Mouse (Mus musculus) neural tube, embryonic 15.5 days (tissue): Measurements from ENCODE around the gene Cnpy2. TPM values are rescaled to one million over a fixed set of nuclear protein-coding genes. Genes with fewer than 3 reads are reported as not detected.
A peak's percentile ranks its signal among the peaks of the same experiment; 100 is the strongest.

Source experiments
- ATAC-seq: fragments of 200-750 bp; cut with Nextera tagmentation; 2 replicates; pipeline ENCODE4 v1.8.0; 2017; ENCODE audit warnings: mild to moderate bottlenecking, moderate TSS enrichment, moderate library complexity; ENCODE audit not compliant: low FRiP score
- H3K27ac ChIP-seq: fragments of 300-500 bp; sonication (generic); replicated peaks from 2 replicates; pipeline ENCODE4 v1.5.1; 2015; ENCODE audit warnings: mild to moderate bottlenecking, inconsistent platforms
- H3K27me3 ChIP-seq: fragments of 300-500 bp; sonication (generic); replicated peaks from 2 replicates; pipeline ENCODE4 v1.6.1; 2015; ENCODE audit warnings: inconsistent platforms
- H3K36me3 ChIP-seq: fragments of 300-500 bp; sonication (generic); 2 replicates; pipeline ENCODE4 v1.6.1; 2015; ENCODE audit warnings: inconsistent platforms
- H3K4me1 ChIP-seq: fragments of 300-500 bp; sonication (generic); 2 replicates; pipeline ENCODE4 v1.6.1; 2015; ENCODE audit warnings: inconsistent platforms
- H3K4me2 ChIP-seq: fragments of 300-500 bp; sonication (generic); 2 replicates; pipeline ENCODE4 v1.6.1; 2015; ENCODE audit warnings: inconsistent platforms, mild to moderate bottlenecking, moderate library complexity
- H3K4me3 ChIP-seq: fragments of 300-500 bp; sonication (generic); replicated peaks from 2 replicates; pipeline ENCODE4 v1.5.1; 2015; ENCODE audit warnings: mild to moderate bottlenecking, inconsistent platforms
- H3K9ac ChIP-seq: fragments of 300-500 bp; sonication (generic); replicated peaks from 2 replicates; pipeline ENCODE4 v1.6.1; 2015; ENCODE audit warnings: mild to moderate bottlenecking, inconsistent platforms
- H3K9me3 ChIP-seq: fragments of 300-500 bp; sonication (generic); replicated peaks from 2 replicates; pipeline ENCODE4 v1.6.1; 2016; ENCODE audit warnings: inconsistent platforms
- WGBS: fragments of 180-500 bp; shearing (Covaris S2); methylation state at CpG from one replicate; pipeline ENCODE4 v1.1.7; 2015; ENCODE audit warnings: mixed read lengths; 5-methylcytosine and 5-hydroxymethylcytosine counted together
- polyA plus RNA-seq: library from polyadenylated mRNA; unstranded; fragments of >200 nt; fragmentation: Nextera tagmentation; extraction: Ambion mirVana; gene quantifications from 2 replicates; pipeline ENCODE4 v1.2.1, GENCODE M21; 2015

Gene Cnpy2
- polyA plus RNA-seq, 1 experiment from 2014 or later, result 201 TPM

DNA sequence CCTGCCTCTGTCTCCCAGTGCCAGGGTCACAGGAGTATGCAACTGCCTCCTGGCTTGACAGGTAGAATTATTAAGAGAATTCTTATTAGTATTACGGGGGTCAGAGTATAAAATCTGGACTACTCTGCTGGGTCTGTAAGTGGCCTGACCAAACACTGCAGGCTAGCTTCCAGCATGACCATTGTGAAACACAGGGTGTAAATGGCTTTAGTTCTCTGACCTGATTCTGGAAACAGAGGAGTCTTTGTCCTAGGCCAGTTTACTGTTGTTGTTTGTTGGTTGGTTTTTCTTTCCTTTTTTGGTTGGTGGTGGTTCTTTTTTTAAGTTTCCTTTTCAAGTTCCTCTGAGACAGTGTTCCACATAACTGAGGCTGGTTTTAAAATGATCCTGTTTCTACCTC, 21.2 kb downstream of the Cnpy2 start:
- Histone ChIP-seq H3K4me1 (peaks cover 29% of the 10 kb centered on the region), H3K4me2 (no peak overlapping the region), H3K9me3 (no peaks in the 10 kb centered on the region), H3K36me3 (0 out of 2 replicates have a peak, but pooled peaks cover 2% of the 10 kb centered on the region), H3K9ac (no peak overlapping the region), H3K27ac (no peak overlapping the region; the same call in 1 of the 2 replicates), H3K4me3 (no peak overlapping the region), H3K27me3 (no peaks in the 10 kb centered on the region)
- 90% methylated on average over 1 of the region's 1 CpGs for WGBS
- ATAC-seq, result no peak

GRCm38 (mm10) chr10:128344568-128345275, 22.5 kb downstream of the Cnpy2 start:
- Histone ChIP-seq H3K9me3 (no peaks in the 10 kb centered on the region), H3K4me2 (peak overlapping the region; percentile 8), H3K9ac (no peak overlapping the region), H3K4me3 (no peak overlapping the region), H3K27me3 (no peaks in the 10 kb centered on the region), H3K36me3 (0 out of 2 replicates have a peak, but pooled peaks cover 2% of the 10 kb centered on the region), H3K27ac (peak overlapping the region; percentile 63), H3K4me1 (peaks cover 16% of the 10 kb centered on the region)
- ATAC-seq, result no peak; the same call in 1 of the 2 replicates
- WGBS, result 52% methylated on average over 7 of the region's 7 CpGs

- H3K27me3 ChIP-seq, result no peaks in the 10 kb centered on the region
- H3K4me2 ChIP-seq, result no peak overlapping the region
- H3K4me3 ChIP-seq, result no peak overlapping the region
- no peaks in the 10 kb centered on the region for H3K9me3 ChIP-seq
- no peak for ATAC-seq
- H3K27ac ChIP-seq, result no peak overlapping the region
- H3K36me3 ChIP-seq, result peaks cover 26% of the 10 kb centered on the region
- H3K4me1 ChIP-seq, result peaks cover 8% of the 10 kb centered on the region
- 94% methylated on average over 8 of the region's 8 CpGs for WGBS
- H3K9ac ChIP-seq, result no peak overlapping the region
Measured at GRCm38 (mm10) chr10:128347541-128347940, 25.3 kb downstream of the Cnpy2 start.

DNA sequence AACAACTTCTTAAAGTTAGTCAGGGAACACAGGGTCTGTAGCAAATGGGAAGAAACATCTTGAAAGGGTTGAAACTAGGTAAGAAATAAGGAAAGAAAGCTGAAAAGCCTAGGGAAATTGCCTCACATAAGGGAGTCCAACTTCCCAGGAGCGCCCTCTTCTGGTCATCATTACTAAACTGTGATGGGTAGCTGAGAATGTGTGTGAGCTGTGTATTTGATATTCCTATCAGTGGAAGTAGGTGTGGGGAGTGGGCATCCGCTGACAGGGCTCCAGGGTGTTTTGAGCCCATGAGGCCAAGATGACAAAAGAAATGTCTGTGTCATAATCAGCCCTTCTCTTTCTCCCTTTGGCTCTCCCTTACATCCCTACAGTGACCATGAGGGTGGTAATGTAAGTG, 36.5 kb downstream of the Cnpy2 start:
- H3K4me1 ChIP-seq, result no peaks in the 10 kb centered on the region; the same call in 1 of the 2 replicates
- WGBS, result 63% methylated on average over 2 of the region's 2 CpGs
- no peak overlapping the region for H3K27ac ChIP-seq
- H3K4me3 ChIP-seq, result no peak overlapping the region
- H3K4me2 ChIP-seq, result no peak overlapping the region
- no peaks in the 10 kb centered on the region for H3K9me3 ChIP-seq
- ATAC-seq, result no peak
- H3K9ac ChIP-seq, result no peak overlapping the region
- H3K27me3 ChIP-seq, result no peaks in the 10 kb centered on the region
- peaks cover 84% of the 10 kb centered on the region for H3K36me3 ChIP-seq

- no peak overlapping the region for H3K4me3 ChIP-seq
- 97% methylated on average over 6 of the region's 6 CpGs for WGBS
- no peak overlapping the region for H3K9ac ChIP-seq
- no peak for ATAC-seq
- H3K27me3 ChIP-seq, result no peaks in the 10 kb centered on the region
- no peak overlapping the region for H3K4me2 ChIP-seq
- no peaks in the 10 kb centered on the region for H3K9me3 ChIP-seq
- no peaks in the 10 kb centered on the region; the same call in 1 of the 2 replicates for H3K4me1 ChIP-seq
- peaks cover 82% of the 10 kb centered on the region for H3K36me3 ChIP-seq
- H3K27ac ChIP-seq, result no peak overlapping the region
Measured at GRCm38 (mm10) chr10:128359226-128359625, 37.0 kb downstream of the Cnpy2 start.

GRCm38 (mm10) chr10:128361836-128362235, 39.6 kb downstream of the Cnpy2 start:
- H3K36me3 ChIP-seq, result peaks cover 78% of the 10 kb centered on the region

DNA sequence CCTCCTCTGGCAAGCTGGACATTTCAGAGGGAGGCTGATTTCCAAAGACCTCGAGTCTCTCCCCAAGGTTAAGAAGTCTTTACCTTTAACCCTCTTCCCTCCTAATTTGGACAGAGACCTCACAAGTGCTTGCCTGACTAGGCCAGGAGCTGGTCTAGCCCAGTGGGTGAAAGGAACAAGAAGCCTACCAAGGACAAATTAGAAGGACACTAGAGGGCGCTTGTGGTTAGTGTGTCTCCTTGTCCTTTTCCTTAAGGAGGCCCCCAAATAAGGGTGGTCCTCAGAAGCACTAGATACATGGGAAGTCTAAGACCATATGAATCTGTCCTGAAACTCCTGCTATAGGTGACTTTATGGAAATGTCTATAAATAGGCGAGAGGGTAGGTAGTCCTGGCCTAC, 40.3 kb downstream of the Cnpy2 start:
- H3K4me1 ChIP-seq, result peaks cover 15% of the 10 kb centered on the region
- H3K4me3 ChIP-seq, result no peak overlapping the region
- ATAC-seq, result no peak
- H3K4me2 ChIP-seq, result no peak overlapping the region
- no peak overlapping the region for H3K9ac ChIP-seq
- peaks cover 75% of the 10 kb centered on the region for H3K36me3 ChIP-seq
- no peak overlapping the region for H3K27ac ChIP-seq
- 51% methylated on average over 3 of the region's 3 CpGs for WGBS
- no peaks in the 10 kb centered on the region for H3K27me3 ChIP-seq
- no peaks in the 10 kb centered on the region for H3K9me3 ChIP-seq

More at GRCm38 (mm10) chr10:128361836-128362235, 39.6 kb downstream of the Cnpy2 start:
- H3K9me3 ChIP-seq, result no peaks in the 10 kb centered on the region
- no peak overlapping the region for H3K9ac ChIP-seq
- H3K4me3 ChIP-seq, result no peak overlapping the region
- 90% methylated on average over 6 of the region's 6 CpGs for WGBS
- H3K27me3 ChIP-seq, result no peaks in the 10 kb centered on the region
- no peak overlapping the region for H3K27ac ChIP-seq
- peaks cover 8% of the 10 kb centered on the region for H3K4me1 ChIP-seq
- H3K4me2 ChIP-seq, result no peak overlapping the region
- ATAC-seq, result no peak

DNA sequence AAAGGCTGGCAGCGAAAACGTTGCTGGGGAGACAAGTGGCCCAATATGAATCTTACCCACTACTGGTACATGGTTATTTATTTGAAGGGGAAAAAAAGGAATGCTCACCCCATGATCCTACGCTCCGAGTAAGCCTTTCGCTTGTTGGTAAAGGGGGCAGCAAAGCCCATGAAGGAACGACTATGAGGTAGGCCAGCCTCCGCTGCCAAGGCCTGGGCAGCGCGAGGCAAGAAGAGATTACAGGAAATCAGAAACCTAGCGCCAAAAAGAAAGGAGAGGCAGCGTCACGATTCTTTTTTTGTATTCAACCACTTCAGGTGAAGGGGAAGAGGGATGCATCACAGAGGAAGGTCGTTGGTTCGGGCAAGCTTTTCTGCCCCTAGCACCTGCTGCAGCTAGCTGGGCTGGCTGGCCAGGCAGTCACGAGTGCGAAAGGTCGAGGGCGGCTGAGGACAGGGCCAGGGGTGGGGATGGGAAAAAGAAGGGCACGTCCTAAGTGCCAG, 45.7 kb downstream of the Cnpy2 start:
- H3K4me2 ChIP-seq, result peak overlapping the region; percentile 93
- peak overlapping the region; percentile 75 for H3K4me3 ChIP-seq
- H3K4me1 ChIP-seq, result peaks cover 26% of the 10 kb centered on the region
- H3K9ac ChIP-seq, result peak overlapping the region; percentile 75
- ATAC-seq, result no peak
- WGBS, result 12% methylated on average over 19 of the region's 19 CpGs
- H3K27me3 ChIP-seq, result no peaks in the 10 kb centered on the region
- peaks cover 23% of the 10 kb centered on the region for H3K36me3 ChIP-seq
- H3K9me3 ChIP-seq, result no peaks in the 10 kb centered on the region
- peak overlapping the region; percentile 98 for H3K27ac ChIP-seq

GRCm38 (mm10) chr10:128368402-128369217, 46.4 kb downstream of the Cnpy2 start, which contains the start of gene Coq10a:
Coq10a (minus strand) TSS chr10:128368997.
- no peaks in the 10 kb centered on the region for H3K27me3 ChIP-seq
- H3K4me3 ChIP-seq, result peak within 1 kb of the TSS; percentile 75
- H3K4me1 ChIP-seq, result peaks cover 26% of the 10 kb centered on the region
- peak within 1 kb of the TSS; percentile 98 for H3K27ac ChIP-seq
- H3K36me3 ChIP-seq, result peaks cover 16% of the 10 kb centered on the region
- peak within 1 kb of the TSS; percentile 93 for H3K4me2 ChIP-seq
- ATAC-seq, result peak; percentile 93
- under 1% methylated on average over 85 of the region's 87 CpGs for WGBS
- H3K9ac ChIP-seq, result peak within 1 kb of the TSS; percentile 75
- H3K9me3 ChIP-seq, result no peaks in the 10 kb centered on the region

- Histone ChIP-seq H3K4me1 (peaks cover 26% of the 10 kb centered on the region), H3K4me3 (peak overlapping the region; percentile 75), H3K27ac (peak overlapping the region; percentile 98), H3K9ac (peak overlapping the region; percentile 75), H3K4me2 (peak overlapping the region; percentile 93), H3K27me3 (no peaks in the 10 kb centered on the region), H3K36me3 (peaks cover 12% of the 10 kb centered on the region), H3K9me3 (no peaks in the 10 kb centered on the region)
- WGBS, result 6% methylated on average over 9 of the region's 9 CpGs
- no peak for ATAC-seq
Measured at GRCm38 (mm10) chr10:128369218-128369543, 46.9 kb downstream of the Cnpy2 start.

- WGBS, result 74% methylated on average over 6 of the region's 6 CpGs
- H3K9me3 ChIP-seq, result no peaks in the 10 kb centered on the region
- H3K4me3 ChIP-seq, result peak overlapping the region; percentile 75
- peak overlapping the region; percentile 75 for H3K9ac ChIP-seq
- H3K27ac ChIP-seq, result peak overlapping the region; percentile 98
- peaks cover 26% of the 10 kb centered on the region for H3K4me1 ChIP-seq
- no peak for ATAC-seq
- peak overlapping the region; percentile 93 for H3K4me2 ChIP-seq
- peaks cover 8% of the 10 kb centered on the region for H3K36me3 ChIP-seq
- no peaks in the 10 kb centered on the region for H3K27me3 ChIP-seq
Measured at GRCm38 (mm10) chr10:128369599-128369998, 47.3 kb downstream of the Cnpy2 start.
